10 mouse cellular contexts compared by ENCODE assay signal in the genomic region with DNA sequence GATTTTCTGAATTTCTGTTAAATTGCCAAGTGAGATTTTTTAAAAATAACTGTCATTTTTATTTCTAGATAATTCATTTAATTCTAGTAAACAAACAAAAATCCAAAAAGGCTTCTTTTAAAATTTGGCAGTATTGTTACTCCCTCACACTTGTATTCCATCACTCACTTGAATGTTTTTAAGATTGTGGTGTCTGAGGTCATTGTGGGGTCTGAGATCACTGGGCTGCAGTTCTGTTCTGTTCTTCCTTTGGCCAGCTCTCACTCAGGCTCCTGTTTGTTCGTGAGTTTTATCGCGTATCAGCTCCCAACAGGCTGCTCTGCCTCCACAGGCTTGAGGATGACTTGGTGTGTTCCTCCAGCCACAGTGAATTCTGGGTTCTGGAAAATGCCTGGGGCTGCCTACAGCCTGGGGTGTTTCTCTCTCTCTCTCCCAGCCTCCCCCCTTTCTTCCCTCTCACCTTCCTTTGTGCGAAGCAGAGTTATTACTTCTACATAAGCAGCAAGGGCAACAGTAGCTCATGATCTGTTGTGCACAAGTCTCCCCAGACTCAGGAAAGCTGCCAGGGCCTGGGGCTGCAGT. TPM values are rescaled to one million over a fixed set of nuclear protein-coding genes. Genes with fewer than 3 reads are reported as not detected.
DNase-seq lines count a peak whose midpoint lies in the region; ATAC-seq and TF ChIP-seq lines count a peak whose summit lies in the region.
"Had no signal": no experiment of that assay in that cellular context is flagged by ENCODE, and none has a peak within 500 bp of the region (broad histone marks: within the 10 kb centered on the region; RNA-seq: fewer than 3 reads in every experiment).

No protein-coding gene starts in this region.

- no peak for DNase-seq in forebrain, embryonic 10.5 days (ENCODE audit: extremely low spot score, low spot score)
- no peak for DNase-seq in forebrain, embryonic 11.5 days (ENCODE audit: low spot score)
- no peak for DNase-seq in lung, postnatal 25 days (ENCODE audit: low spot score)
- DNase-seq in liver: peak; percentile 70
- no peak for DNase-seq in midbrain, postnatal 0 days (ENCODE audit: low spot score)
- DNase-seq in urinary bladder, postnatal 10 days (ENCODE audit: low spot score): no peak
- DNase-seq in urinary bladder, postnatal 36 days (ENCODE audit: low spot score in 2 of 2): no peak
- DNase-seq: adrenal gland, postnatal 10 days; lung, postnatal 4 days had no signal

- no peaks in the 10 kb centered on the region for H3K36me3 ChIP-seq in forebrain, embryonic 10.5 days (replicated peaks)
- H3K36me3 ChIP-seq in forebrain, embryonic 11.5 days (ENCODE audit: control insufficient read depth, insufficient read depth, low read length): no peaks in the 10 kb centered on the region
- H3K36me3 ChIP-seq in lung, embryonic 16.5 days (ENCODE audit: control insufficient read depth, insufficient read depth, low read length): no peaks in the 10 kb centered on the region
- H3K36me3 ChIP-seq in midbrain, postnatal 0 days (ENCODE audit: insufficient read depth, low read length): no peaks in the 10 kb centered on the region

- H3K4me2 ChIP-seq in forebrain, embryonic 11.5 days (ENCODE audit: low read depth, low read length, severe bottlenecking): no peak overlapping the region
- no peak overlapping the region for H3K4me2 ChIP-seq in lung, embryonic 16.5 days (ENCODE audit: low read depth, low read length)
- no peak overlapping the region for H3K4me2 ChIP-seq in midbrain, postnatal 0 days (ENCODE audit: low read depth, low read length, poor library complexity, severe bottlenecking)

- H3K4me1 ChIP-seq in forebrain, embryonic 10.5 days: peaks cover 27% of the 10 kb centered on the region
- no peaks in the 10 kb centered on the region; the same call in 1 of the 2 replicates for H3K4me1 ChIP-seq in forebrain, embryonic 11.5 days (replicated peaks; ENCODE audit: control insufficient read depth, insufficient read depth, low read length)
- H3K4me1 ChIP-seq in lung, embryonic 16.5 days (replicated peaks; ENCODE audit: control insufficient read depth, insufficient read depth, low read length): peaks cover 15% of the 10 kb centered on the region
- H3K4me1 ChIP-seq in midbrain, postnatal 0 days (ENCODE audit: insufficient read depth, low read length): peaks cover 8% of the 10 kb centered on the region

- peak overlapping the region; percentile 66; the same call in 1 of the 2 replicates for H3K27ac ChIP-seq in forebrain, embryonic 10.5 days
- H3K27ac ChIP-seq in forebrain, embryonic 11.5 days (ENCODE audit: low read depth, low read length): no peak overlapping the region
- no peak overlapping the region for H3K27ac ChIP-seq in lung, embryonic 16.5 days (ENCODE audit: low read length)
- H3K27ac ChIP-seq in midbrain, postnatal 0 days (ENCODE audit: low read depth, low read length): peak overlapping the region; percentile 19; the same call in 1 of the 2 replicates

- no peak for ATAC-seq in forebrain, embryonic 11.5 days (replicated peaks; ENCODE audit: low FRiP score)
- ATAC-seq in lung, embryonic 16.5 days (ENCODE audit: low read depth): peak; percentile 66
- no peak for ATAC-seq in midbrain, postnatal 0 days (ENCODE audit: low FRiP score)

- WGBS in forebrain, embryonic 10.5 days: 70% methylated on average over 4 of the region's 4 CpGs
- 59% methylated on average over 4 of the region's 4 CpGs for WGBS in forebrain, embryonic 11.5 days
- WGBS in lung, embryonic 16.5 days: 39% methylated on average over 4 of the region's 4 CpGs
- WGBS in midbrain, postnatal 0 days: 27% methylated on average over 4 of the region's 4 CpGs

- peaks cover 91% of the 10 kb centered on the region for H3K27me3 ChIP-seq in forebrain, embryonic 10.5 days (ENCODE audit: poor library complexity, severe bottlenecking)
- peaks cover 27% of the 10 kb centered on the region for H3K27me3 ChIP-seq in forebrain, embryonic 11.5 days (ENCODE audit: control insufficient read depth, insufficient read depth, low read length)
- H3K27me3 ChIP-seq in lung, embryonic 16.5 days (ENCODE audit: control insufficient read depth, insufficient read depth, low read depth, low read length): no peaks in the 10 kb centered on the region
- H3K27me3 ChIP-seq in midbrain, postnatal 0 days (ENCODE audit: insufficient read depth, low read length): no peaks in the 10 kb centered on the region

- no peak for TF ChIP-seq CTCF in midbrain, postnatal 0 days (IDR thresholded peaks at IDR 0.05)

- H3K9ac ChIP-seq in forebrain, embryonic 11.5 days (ENCODE audit: low read length): no peak overlapping the region
- no peak overlapping the region for H3K9ac ChIP-seq in lung, embryonic 16.5 days (ENCODE audit: low read length)
- H3K9ac ChIP-seq in midbrain, postnatal 0 days (replicated peaks; ENCODE audit: low read length, poor library complexity, severe bottlenecking): no peak overlapping the region

- H3K4me3 ChIP-seq in forebrain, embryonic 10.5 days: no peak overlapping the region
- H3K4me3 ChIP-seq in forebrain, embryonic 11.5 days (ENCODE audit: low read depth, low read length): no peak overlapping the region
- no peak overlapping the region for H3K4me3 ChIP-seq in lung, embryonic 16.5 days (ENCODE audit: low read length)
- no peak overlapping the region for H3K4me3 ChIP-seq in midbrain, postnatal 0 days (ENCODE audit: low read depth, low read length)

- peaks cover 10% of the 10 kb centered on the region; the same call in 1 of the 2 replicates for H3K9me3 ChIP-seq in forebrain, embryonic 10.5 days
- no peaks in the 10 kb centered on the region; the same call in 1 of the 2 replicates for H3K9me3 ChIP-seq in forebrain, embryonic 11.5 days (ENCODE audit: control insufficient read depth, low read length)
- no peaks in the 10 kb centered on the region for H3K9me3 ChIP-seq in lung, embryonic 16.5 days (ENCODE audit: control insufficient read depth, low read length)
- no peaks in the 10 kb centered on the region for H3K9me3 ChIP-seq in midbrain, postnatal 0 days (ENCODE audit: low read length)

RNA-seq across cellular contexts. Expression of gene Eipr1, which starts 58.2 kb away (rescaled TPM):
- polyA plus RNA-seq in forebrain, embryonic 10.5 days (2016; fragmentation: Nextera tagmentation; extraction: Ambion mirVana): 39.0 and 40.5 TPM in 2 replicates
- polyA plus RNA-seq in forebrain, embryonic 11.5 days (2014; fragmentation: Nextera tagmentation; extraction: Ambion mirVana): 36.3 and 40.3 TPM in 2 replicates
- polyA plus RNA-seq in lung, embryonic 16.5 days (2015; fragmentation: Nextera tagmentation; extraction: Ambion mirVana): 27.3 and 29.4 TPM in 2 replicates
- total RNA-seq in midbrain, postnatal 0 days (2014; rRNA removed): 57.4 and 62.2 TPM in 2 replicates
- 59.6 and 66.4 TPM in 2 replicates for polyA plus RNA-seq in midbrain, postnatal 0 days (2015; fragmentation: Nextera tagmentation; extraction: Ambion mirVana)

RNA-seq across cellular contexts. Expression of gene Trappc12, which starts 59.6 kb away (rescaled TPM):
- polyA plus RNA-seq in forebrain, embryonic 10.5 days (2016; fragmentation: Nextera tagmentation; extraction: Ambion mirVana): 33.5 and 36.9 TPM in 2 replicates
- polyA plus RNA-seq in forebrain, embryonic 11.5 days (2014; fragmentation: Nextera tagmentation; extraction: Ambion mirVana): 40.0 and 40.1 TPM in 2 replicates
- polyA plus RNA-seq in lung, embryonic 16.5 days (2015; fragmentation: Nextera tagmentation; extraction: Ambion mirVana): 40.3 and 40.6 TPM in 2 replicates
- total RNA-seq in midbrain, postnatal 0 days (2014; rRNA removed): 53.2 and 54.4 TPM in 2 replicates
- 37.9 and 38.8 TPM in 2 replicates for polyA plus RNA-seq in midbrain, postnatal 0 days (2015; fragmentation: Nextera tagmentation; extraction: Ambion mirVana)

Comparison
In these comparisons a context has a peak if more than half of its experiments do, and no peak if none do; other contexts are left out.
1. H3K27ac ChIP-seq: peak in forebrain, embryonic 10.5 days (single experiment) and midbrain, postnatal 0 days (single experiment); none in forebrain, embryonic 11.5 days (single experiment) and lung, embryonic 16.5 days (single experiment).